Mouse (Mus musculus): ENCODE data around the gene Rhox4g. TPM values are rescaled to one million over a fixed set of nuclear protein-coding genes. Genes with fewer than 3 reads are reported as not detected.
"Not testable (repeated sequence)": the region's sequence is repeated elsewhere in the genome, so short reads cannot be mapped to it uniquely, and the experiment has no call there.

Gene Rhox4g
- polyA plus RNA-seq (2014; fragmentation: Nextera tagmentation; extraction: Ambion mirVana) = not detected in 2 replicates

DNA sequence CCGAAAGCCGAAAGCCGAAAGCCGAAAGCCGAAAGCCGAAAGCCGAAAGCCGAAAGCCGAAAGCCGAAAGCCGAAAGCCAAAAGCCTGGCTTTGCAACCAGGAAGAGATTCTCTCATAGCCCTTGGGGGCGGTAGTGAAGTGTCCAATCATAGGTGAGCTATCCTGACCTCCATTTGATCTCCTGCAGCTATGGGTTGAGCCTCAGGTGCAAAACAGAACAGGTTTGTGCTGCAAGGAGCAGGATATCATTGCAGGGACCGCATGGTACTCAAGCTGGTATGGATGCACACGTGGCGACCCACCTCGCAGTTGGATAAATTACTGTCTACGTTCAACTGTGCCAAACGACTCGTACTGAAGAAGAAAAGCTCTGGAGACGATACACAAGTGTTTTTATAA, at the start of gene Rhox4g:
Rhox4g (minus strand) TSS at position 101 of the 400 bp plus-strand sequence.
- 96% methylated on average over 9 of the region's 20 CpGs for WGBS
- not testable (repeated sequence) for H3K36me3 ChIP-seq (replicated peaks; ENCODE audit: control insufficient read depth, insufficient read depth); H3K9me3 ChIP-seq (ENCODE audit: control insufficient read depth, low read length); DNase-seq (ENCODE audit: low spot score); H3K4me3 ChIP-seq (replicated peaks; ENCODE audit: low read length); ATAC-seq (ENCODE audit: low FRiP score); H3K4me1 ChIP-seq (replicated peaks; ENCODE audit: control insufficient read depth, insufficient read depth, low read length); H3K27me3 ChIP-seq (ENCODE audit: control insufficient read depth, insufficient read depth, low read length); H3K27ac ChIP-seq; H3K4me2 ChIP-seq (replicated peaks); H3K9ac ChIP-seq

DNA sequence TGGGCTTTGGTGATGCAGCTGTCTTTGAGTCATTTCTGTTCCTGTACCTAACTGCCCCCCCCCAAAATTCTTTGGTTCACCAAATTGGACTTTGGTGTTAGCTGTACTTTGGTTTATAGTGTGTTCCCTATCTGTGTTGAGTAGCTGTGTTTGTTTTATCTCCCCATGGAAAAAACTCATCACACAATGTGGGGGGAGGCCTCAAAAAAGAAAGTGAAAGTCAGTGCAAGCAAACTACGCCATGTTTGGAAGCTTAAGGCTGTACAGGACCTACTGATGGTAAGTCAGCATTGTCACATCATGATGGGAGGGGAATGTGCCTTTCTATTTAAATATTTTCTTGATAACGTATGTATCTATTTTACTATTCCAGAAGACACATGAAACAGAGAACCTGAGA, 41.1 kb upstream of the Rhox4g start:
- H3K4me1 ChIP-seq (replicated peaks; ENCODE audit: control insufficient read depth, insufficient read depth, low read length) = no peaks in the 10 kb centered on the region
- H3K27ac ChIP-seq = no peak overlapping the region
- no peak overlapping the region for H3K4me2 ChIP-seq (replicated peaks)
- ATAC-seq (ENCODE audit: low FRiP score) (no peak), DNase-seq (ENCODE audit: low spot score) (no peak)
- H3K36me3 ChIP-seq (replicated peaks; ENCODE audit: control insufficient read depth, insufficient read depth) = no peaks in the 10 kb centered on the region
- H3K9ac ChIP-seq = no peak overlapping the region
- no peak overlapping the region for H3K4me3 ChIP-seq (replicated peaks; ENCODE audit: low read length)
- H3K27me3 ChIP-seq (ENCODE audit: control insufficient read depth, insufficient read depth, low read length) = no peaks in the 10 kb centered on the region
- WGBS = 92% methylated on average over 2 of the region's 2 CpGs
- H3K9me3 ChIP-seq (ENCODE audit: control insufficient read depth, low read length) = no peaks in the 10 kb centered on the region

DNA sequence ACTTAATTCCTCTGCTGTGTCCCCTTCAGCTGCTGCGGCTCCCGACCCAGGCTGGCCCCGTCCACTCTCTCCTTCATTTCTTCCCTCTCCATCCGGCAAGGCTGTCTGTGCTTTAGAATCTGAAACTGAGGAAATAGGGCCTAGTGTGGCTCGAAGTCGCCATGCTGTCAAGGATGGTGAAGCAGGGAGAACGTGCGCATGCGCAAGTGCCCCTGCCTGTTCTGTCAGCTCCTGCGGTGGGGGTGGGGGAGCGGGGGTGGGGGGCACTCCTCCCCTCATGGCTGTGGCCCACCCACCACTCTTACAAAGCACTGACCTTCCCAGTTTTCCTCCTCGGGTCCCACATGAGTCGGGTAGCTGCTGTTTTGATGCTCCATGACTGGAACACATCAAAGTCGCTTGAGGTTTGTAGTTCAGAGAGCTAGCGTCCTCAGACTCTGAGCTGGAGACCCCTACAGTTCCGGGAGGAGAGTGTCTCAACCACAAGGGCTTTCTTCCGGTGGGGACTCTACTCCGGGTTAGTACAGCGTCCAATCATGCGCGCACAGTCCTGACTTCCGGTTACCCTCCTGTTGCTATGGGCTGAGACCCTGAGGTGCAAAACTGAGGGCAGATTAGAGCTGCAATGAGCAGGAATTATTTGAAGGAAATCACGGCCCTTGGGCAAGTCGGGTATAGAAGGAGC, 32.0 kb upstream of the Rhox4g start:
- H3K9ac ChIP-seq = no peak overlapping the region
- H3K4me3 ChIP-seq (replicated peaks; ENCODE audit: low read length) = no peak overlapping the region
- ATAC-seq (ENCODE audit: low FRiP score) (no peak), DNase-seq (ENCODE audit: low spot score) (no peak)
- H3K4me2 ChIP-seq (replicated peaks) = no peak overlapping the region
- no peak overlapping the region for H3K27ac ChIP-seq
- WGBS = 85% methylated on average over 21 of the region's 24 CpGs
- no peaks in the 10 kb centered on the region for H3K9me3 ChIP-seq (ENCODE audit: control insufficient read depth, low read length)
- no peaks in the 10 kb centered on the region for H3K4me1 ChIP-seq (replicated peaks; ENCODE audit: control insufficient read depth, insufficient read depth, low read length)
- no peaks in the 10 kb centered on the region for H3K27me3 ChIP-seq (ENCODE audit: control insufficient read depth, insufficient read depth, low read length)
- H3K36me3 ChIP-seq (replicated peaks; ENCODE audit: control insufficient read depth, insufficient read depth) = no peaks in the 10 kb centered on the region

DNA sequence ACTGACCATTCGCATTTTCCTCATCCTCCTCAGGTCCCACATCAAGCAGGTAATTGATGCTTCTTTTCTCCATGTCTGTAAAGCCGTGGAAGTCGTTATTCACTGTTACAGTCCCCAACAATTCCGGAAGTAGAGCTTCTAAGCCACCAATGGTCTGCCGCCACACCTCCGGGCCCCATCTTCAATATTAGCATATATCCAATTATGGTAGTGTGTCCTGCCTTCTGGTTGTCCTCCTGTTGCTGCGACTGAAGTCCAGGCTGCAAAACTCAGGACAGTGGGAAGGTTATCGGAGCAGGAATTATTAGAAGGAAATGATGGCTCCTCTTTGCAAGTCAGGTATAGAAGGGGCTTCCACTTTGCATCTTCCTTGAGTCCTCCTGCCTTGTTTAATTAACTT, 22.1 kb upstream of the Rhox4g start, which contains the start of gene Rhox2h:
Rhox2h (minus strand) TSS at position 101 of the 400 bp plus-strand sequence.
- 91% methylated on average over 8 of the region's 8 CpGs for WGBS
- H3K9me3 ChIP-seq (ENCODE audit: control insufficient read depth, low read length); H3K4me3 ChIP-seq (replicated peaks; ENCODE audit: low read length); H3K9ac ChIP-seq; H3K4me2 ChIP-seq (replicated peaks); H3K27me3 ChIP-seq (ENCODE audit: control insufficient read depth, insufficient read depth, low read length); H3K4me1 ChIP-seq (replicated peaks; ENCODE audit: control insufficient read depth, insufficient read depth, low read length); ATAC-seq (ENCODE audit: low FRiP score); H3K27ac ChIP-seq; DNase-seq (ENCODE audit: low spot score); H3K36me3 ChIP-seq (replicated peaks; ENCODE audit: control insufficient read depth, insufficient read depth): not testable (repeated sequence)

DNA sequence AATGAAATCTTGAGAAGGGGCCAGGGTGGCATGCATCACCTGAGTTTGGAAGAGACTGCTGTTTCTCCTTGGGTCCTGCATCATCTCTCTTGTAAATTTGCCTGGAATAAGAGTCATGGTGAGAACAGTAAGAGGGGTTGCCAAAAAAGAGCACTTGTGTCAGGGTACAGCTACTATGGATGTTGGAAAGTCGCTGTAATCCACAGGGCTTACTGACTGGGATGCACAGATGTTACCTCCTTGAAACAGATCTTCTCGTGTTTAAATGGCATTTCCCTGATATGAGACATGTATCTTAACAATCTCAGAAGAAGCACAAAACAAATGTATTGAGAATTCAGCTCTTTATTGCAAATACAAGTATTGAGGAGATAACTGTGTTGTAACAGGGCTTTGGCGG, 17.5 kb upstream of the Rhox4g start, which contains the start of gene Rhox3h:
Rhox3h (minus strand) TSS at position 101 of the 400 bp plus-strand sequence.
- H3K27me3 ChIP-seq (ENCODE audit: control insufficient read depth, insufficient read depth, low read length); H3K36me3 ChIP-seq (replicated peaks; ENCODE audit: control insufficient read depth, insufficient read depth); H3K4me3 ChIP-seq (replicated peaks; ENCODE audit: low read length); H3K4me1 ChIP-seq (replicated peaks; ENCODE audit: control insufficient read depth, insufficient read depth, low read length); DNase-seq (ENCODE audit: low spot score); H3K9ac ChIP-seq; ATAC-seq (ENCODE audit: low FRiP score); H3K9me3 ChIP-seq (ENCODE audit: control insufficient read depth, low read length); H3K4me2 ChIP-seq (replicated peaks); H3K27ac ChIP-seq: not testable (repeated sequence)
- WGBS = 100% methylated on average over 1 of the region's 3 CpGs

DNA sequence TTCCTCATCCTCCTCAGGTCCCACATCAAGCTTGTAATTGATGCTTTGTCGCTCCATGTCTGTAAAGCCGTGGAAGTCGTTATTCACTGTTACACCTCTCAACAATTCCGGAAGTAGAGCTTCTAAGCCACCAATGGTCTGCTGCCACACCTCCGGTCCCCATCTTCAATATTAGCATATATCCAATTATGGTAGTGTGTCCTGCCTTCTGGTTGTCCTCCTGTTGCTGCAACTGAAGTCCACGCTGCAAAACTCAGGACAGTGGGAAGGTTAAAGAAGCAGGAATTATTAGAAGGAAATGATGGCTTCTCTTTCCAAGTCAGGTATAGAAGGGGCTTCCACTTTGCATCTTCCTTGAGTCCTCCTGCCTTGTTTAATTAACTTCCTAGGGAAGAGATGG, 7.8 kb downstream of the Rhox4g start, which contains the start of gene Rhox2g:
Rhox2g (minus strand) TSS at position 101 of the 400 bp plus-strand sequence.
- not testable (repeated sequence) for H3K4me1 ChIP-seq (replicated peaks; ENCODE audit: control insufficient read depth, insufficient read depth, low read length); H3K4me2 ChIP-seq (replicated peaks); H3K9me3 ChIP-seq (ENCODE audit: control insufficient read depth, low read length); H3K27ac ChIP-seq; H3K27me3 ChIP-seq (ENCODE audit: control insufficient read depth, insufficient read depth, low read length); ATAC-seq (ENCODE audit: low FRiP score); H3K9ac ChIP-seq; H3K36me3 ChIP-seq (replicated peaks; ENCODE audit: control insufficient read depth, insufficient read depth); DNase-seq (ENCODE audit: low spot score); H3K4me3 ChIP-seq (replicated peaks; ENCODE audit: low read length)
- WGBS = 94% methylated on average over 6 of the region's 6 CpGs

DNA sequence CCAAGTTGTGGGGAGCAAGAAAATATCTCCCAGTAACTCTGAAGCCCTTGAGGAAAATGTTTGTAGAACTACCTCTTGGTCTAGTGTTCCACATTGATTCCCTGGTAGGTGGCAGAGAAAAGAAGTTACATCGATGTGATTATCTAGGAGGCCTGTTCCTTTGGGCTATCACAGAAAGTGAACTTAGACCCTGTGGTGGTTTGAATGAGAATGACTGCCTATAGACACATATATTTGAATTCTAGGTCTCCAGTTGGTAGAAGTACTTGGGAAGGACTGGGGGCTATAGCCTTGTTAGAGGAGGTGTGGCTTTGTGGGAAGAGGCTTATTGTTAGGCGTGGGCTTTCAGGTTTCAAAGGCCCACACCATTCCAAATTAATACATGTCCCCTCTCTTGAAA, 22.6 kb downstream of the Rhox4g start, which contains the start of gene Rhox3g:
Rhox3g (minus strand) TSS at position 101 of the 400 bp plus-strand sequence.
- H3K9ac ChIP-seq; H3K27me3 ChIP-seq (ENCODE audit: control insufficient read depth, insufficient read depth, low read length); H3K36me3 ChIP-seq (replicated peaks; ENCODE audit: control insufficient read depth, insufficient read depth); H3K4me1 ChIP-seq (replicated peaks; ENCODE audit: control insufficient read depth, insufficient read depth, low read length); H3K4me2 ChIP-seq (replicated peaks); H3K9me3 ChIP-seq (ENCODE audit: control insufficient read depth, low read length); H3K27ac ChIP-seq; ATAC-seq (ENCODE audit: low FRiP score); H3K4me3 ChIP-seq (replicated peaks; ENCODE audit: low read length); DNase-seq (ENCODE audit: low spot score): not testable (repeated sequence)
- 85% methylated on average over 2 of the region's 2 CpGs for WGBS

DNA sequence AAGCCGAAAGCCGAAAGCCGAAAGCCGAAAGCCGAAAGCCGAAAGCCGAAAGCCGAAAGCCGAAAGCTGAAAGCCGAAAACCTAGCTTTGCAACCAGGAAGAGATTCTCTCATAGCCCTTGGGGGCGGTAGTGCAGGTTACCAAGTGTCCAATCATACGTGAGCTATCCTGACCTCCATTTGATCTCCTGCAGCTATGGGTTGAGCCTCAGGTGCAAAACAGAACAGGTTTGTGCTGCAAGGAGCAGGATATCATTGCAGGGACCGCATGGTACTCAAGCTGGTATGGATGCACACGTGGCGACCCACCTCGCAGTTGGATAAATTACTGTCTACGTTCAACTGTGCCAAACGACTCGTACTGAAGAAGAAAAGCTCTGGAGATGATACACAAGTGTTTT, 43.5 kb downstream of the Rhox4g start, which contains the start of gene Rhox4f:
Rhox4f (minus strand) TSS at position 101 of the 400 bp plus-strand sequence.
- not testable (repeated sequence) for ATAC-seq (ENCODE audit: low FRiP score)

More for the DNA sequence above, 43.5 kb downstream of the Rhox4g start, which contains the start of gene Rhox4f:
- not testable (repeated sequence) for H3K9ac ChIP-seq; H3K9me3 ChIP-seq (ENCODE audit: control insufficient read depth, low read length); H3K4me1 ChIP-seq (replicated peaks; ENCODE audit: control insufficient read depth, insufficient read depth, low read length); H3K36me3 ChIP-seq (replicated peaks; ENCODE audit: control insufficient read depth, insufficient read depth); H3K4me3 ChIP-seq (replicated peaks; ENCODE audit: low read length); DNase-seq (ENCODE audit: low spot score); H3K27ac ChIP-seq; H3K4me2 ChIP-seq (replicated peaks); H3K27me3 ChIP-seq (ENCODE audit: control insufficient read depth, insufficient read depth, low read length)
- WGBS = 94% methylated on average over 10 of the region's 19 CpGs

All from hindbrain, embryonic 14.5 days (tissue).